Comparison of ENCODE assay signal across 8 mouse cellular contexts in the genomic region with DNA sequence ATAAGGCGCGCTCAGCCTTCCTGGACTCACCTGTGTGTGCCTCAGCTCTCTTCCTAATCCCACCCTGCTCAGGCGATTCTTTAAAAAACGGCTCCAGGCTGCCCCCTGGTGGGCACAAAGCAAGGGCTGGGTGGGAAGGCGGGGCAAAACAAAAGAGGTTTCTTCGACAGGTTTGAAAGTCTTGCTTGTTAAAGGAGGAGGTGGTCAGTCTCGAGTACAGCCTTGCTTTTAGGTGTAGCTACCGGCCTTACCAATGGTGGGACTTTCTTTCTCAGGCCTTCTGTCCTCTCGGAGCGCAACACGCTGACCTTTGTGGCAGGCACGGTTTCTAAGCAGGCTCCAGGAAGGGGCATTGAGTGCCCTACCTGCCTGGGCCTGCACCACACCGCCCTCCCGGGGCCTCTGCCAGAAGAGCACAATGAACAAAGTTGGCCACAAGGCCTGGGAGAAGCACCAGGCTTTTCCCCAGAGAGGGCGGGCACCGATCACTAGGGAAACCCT.
DNase-seq lines count a peak whose midpoint lies in the region; ATAC-seq and TF ChIP-seq lines count a peak whose summit lies in the region.

No protein-coding gene starts in this region.

- peak; percentile 74 for TF ChIP-seq CTCF in lung, postnatal 0 days (IDR thresholded peaks at IDR 0.05)

- H3K27ac ChIP-seq in lung, postnatal 0 days (ENCODE audit: low read length): peak overlapping the region; percentile 86

- H3K4me3 ChIP-seq in lung, postnatal 0 days (ENCODE audit: low read depth, low read length): no peak overlapping the region; the same call in 1 of the 2 replicates

- no peaks in the 10 kb centered on the region for H3K27me3 ChIP-seq in lung, postnatal 0 days (replicated peaks; ENCODE audit: insufficient read depth, low read length)

- H3K4me2 ChIP-seq in lung, postnatal 0 days (replicated peaks; ENCODE audit: low read depth, low read length): peak overlapping the region; percentile 42

- peak; percentile 54 to 74 for DNase-seq in right cerebral cortex, postnatal 10 days (ENCODE audit: low spot score in 2 of 2)
- DNase-seq in right cerebral cortex, postnatal 36 days (ENCODE audit: low spot score in 2 of 2): no peak
- peak; percentile 60 to 69 for DNase-seq in cerebellum, adult 18-20 months
- peak; percentile 79 for DNase-seq in forelimb bud, embryonic 11.5 days (ENCODE audit: low read depth, low spot score)
- peak; percentile 84 to 88 for DNase-seq in kidney, adult 8-10 months
- DNase-seq in lung, postnatal 0 days (ENCODE audit: low spot score): peak; percentile 83
- peak; percentile 69 for DNase-seq in retina, adult 2 months (ENCODE audit: low read depth, low spot score)
- peak; percentile 58 to 70 for DNase-seq in urinary bladder, postnatal 36 days (ENCODE audit: low spot score in 2 of 2)

- peaks cover 45% of the 10 kb centered on the region for H3K4me1 ChIP-seq in lung, postnatal 0 days (ENCODE audit: insufficient read depth, low read depth, low read length)

- 0 out of 2 replicates have a peak, but pooled peaks have one; percentile 35 for TF ChIP-seq EP300 in lung, postnatal 0 days (IDR thresholded peaks at IDR 0.05)

- H3K36me3 ChIP-seq in lung, postnatal 0 days (ENCODE audit: insufficient read depth, low read length): no peaks in the 10 kb centered on the region

- peak; percentile 40 for ATAC-seq in lung, postnatal 0 days

- no peaks in the 10 kb centered on the region for H3K9me3 ChIP-seq in lung, postnatal 0 days (ENCODE audit: low read length)

- WGBS in lung, postnatal 0 days: 18% methylated on average over 16 of the region's 16 CpGs

- H3K9ac ChIP-seq in lung, postnatal 0 days (replicated peaks; ENCODE audit: low read depth): 0 out of 2 replicates have a peak overlapping the region, but pooled peaks have one; percentile 26

Comparison
In these comparisons a context has a peak if more than half of its experiments do, and no peak if none do; other contexts are left out.
1. DNase-seq: peak in right cerebral cortex, postnatal 10 days (2 of 2), cerebellum, adult 18-20 months (2 of 2), forelimb bud, embryonic 11.5 days (single experiment), kidney, adult 8-10 months (2 of 2), lung, postnatal 0 days (single experiment), retina, adult 2 months (single experiment) and urinary bladder, postnatal 36 days (2 of 2); none in right cerebral cortex, postnatal 36 days (0 of 2).